Mouse (Mus musculus) G1E (cell line): ENCODE results near the gene Scyl1. TPM values are rescaled to one million over a fixed set of nuclear protein-coding genes. Genes with fewer than 3 reads are reported as not detected.

ENCODE experiments used
- ATAC-seq: 2 replicates; pipeline ENCODE4 v1.8.0; 2016; ENCODE audit warnings: mild to moderate bottlenecking; ENCODE audit not compliant: insufficient number of reproducible peaks, poor library complexity, low FRiP score, severe bottlenecking; ENCODE audit errors: extremely low read depth
- DNase-seq: peaks from one replicate; pipeline ENCODE4 v3.0.0; 2012; ENCODE audit warnings: low spot score
- H3K27me3 ChIP-seq: 2 replicates; pipeline ENCODE4 v1.6.1; 2012; ENCODE audit warnings: mild to moderate bottlenecking, low read length, inconsistent platforms; ENCODE audit not compliant: insufficient read depth
- H3K36me3 ChIP-seq: replicated peaks from 2 replicates; pipeline ENCODE3; 2012; ENCODE audit warnings: mild to moderate bottlenecking, inconsistent platforms
- H3K4me1 ChIP-seq: 2 replicates; pipeline ENCODE4 v1.6.1; 2012; ENCODE audit warnings: low read depth, low read length, inconsistent platforms, mixed read lengths; ENCODE audit not compliant: insufficient read depth
- H3K4me3 ChIP-seq: 2 replicates; pipeline ENCODE4 v1.5.1; 2012; ENCODE audit warnings: low read depth, mild to moderate bottlenecking, inconsistent platforms, low read length, moderate library complexity, mixed read lengths
- H3K9me3 ChIP-seq: replicated peaks from 2 replicates; pipeline ENCODE4 v1.6.1; 2012; ENCODE audit warnings: inconsistent platforms
- CTCF ChIP-seq: IDR thresholded peaks from 2 replicates; pipeline ENCODE4 v1.5.1; 2012; ENCODE audit warnings: low read depth, low read length, inconsistent platforms, mixed read lengths
- GATA1 ChIP-seq: IDR thresholded peaks from 2 replicates; pipeline ENCODE4 v1.6.1; 2012; ENCODE audit warnings: borderline replicate concordance, low read length, inconsistent platforms, mixed read lengths
- GATA2 ChIP-seq: IDR thresholded peaks from 2 replicates; pipeline ENCODE4 v1.6.1; 2012; ENCODE audit warnings: low read depth, low read length, inconsistent platforms, borderline replicate concordance
- POLR2AphosphoS5 ChIP-seq: IDR thresholded peaks from 2 replicates; pipeline ENCODE4 v1.6.1; 2012; ENCODE audit warnings: low read depth, low read length, inconsistent platforms; ENCODE audit not compliant: insufficient replicate concordance
- TAL1 ChIP-seq: conservative IDR thresholded peaks from 2 replicates; pipeline ENCODE4 v1.6.1; 2012; ENCODE audit warnings: low read depth, low read length, inconsistent platforms, mixed read lengths
- polyA plus RNA-seq: library from polyadenylated mRNA; stranded (reverse); fragments of >175 nt; gene quantifications from 2 replicates; pipeline ENCODE4 v1.2.3, GENCODE M21; 2012
- total RNA-seq, 2 experiments: library from RNA; stranded (forward) in 1 of 2; stranded (reverse) in 1 of 2; fragments of 200-1000 nt in 1 of 2; fragments of >200 nt in 1 of 2; fragmentation: Nextera tagmentation in 1 of 2; gene quantifications; 2 replicates each; pipeline ENCODE4 v1.2.3; 2014 to 2017

The Scyl1 gene
- total and polyA plus RNA-seq, 3 experiments = 27.7 to 65.6 (median 40.3) TPM

GRCm38 (mm10) chr19:5787920-5788319 is 16.7 kb upstream of the Scyl1 start:
- TF ChIP-seq TAL1 (no peak), CTCF (no peak), GATA1 (no peak), POLR2AphosphoS5 (no peak), GATA2 (no peak)
- no peaks in the 10 kb centered on the region for H3K9me3 ChIP-seq
- ATAC-seq = no peak

GRCm38 (mm10) chr19:5787128-5787635 is 16.0 kb upstream of the Scyl1 start:
- Histone ChIP-seq H3K36me3 (no peaks in the 10 kb centered on the region), H3K4me3 (no peak overlapping the region)
- no peak for ATAC-seq

More at GRCm38 (mm10) chr19:5787920-5788319, 16.7 kb upstream of the Scyl1 start:
- Histone ChIP-seq H3K27me3 (peaks cover 9% of the 10 kb centered on the region; the same call in 1 of the 2 replicates), H3K4me3 (no peak overlapping the region), H3K36me3 (no peaks in the 10 kb centered on the region), H3K4me1 (peaks cover 27% of the 10 kb centered on the region)
- no peak for DNase-seq

GRCm38 (mm10) chr19:5786441-5787114 is 15.4 kb upstream of the Scyl1 start:
- Histone ChIP-seq H3K9me3 (no peaks in the 10 kb centered on the region), H3K4me1 (peaks cover 26% of the 10 kb centered on the region), H3K36me3 (no peaks in the 10 kb centered on the region), H3K27me3 (peaks cover 9% of the 10 kb centered on the region; the same call in 1 of the 2 replicates), H3K4me3 (no peak overlapping the region; the same call in 1 of the 2 replicates)
- peak; percentile 89 for TF ChIP-seq CTCF
- TF ChIP-seq TAL1 = no peak
- ATAC-seq (peak; percentile 40), DNase-seq (peak; percentile 45)

More at GRCm38 (mm10) chr19:5787128-5787635, 16.0 kb upstream of the Scyl1 start:
- Histone ChIP-seq H3K9me3 (no peaks in the 10 kb centered on the region), H3K4me1 (peaks cover 25% of the 10 kb centered on the region), H3K27me3 (peaks cover 9% of the 10 kb centered on the region; the same call in 1 of the 2 replicates)
- TF ChIP-seq GATA1 (no peak), GATA2 (no peak), CTCF (peak; percentile 72), POLR2AphosphoS5 (no peak), TAL1 (no peak)
- DNase-seq = no peak

GRCm38 (mm10) chr19:5784958-5785577 is 13.8 kb upstream of the Scyl1 start:
- TF ChIP-seq TAL1 = no peak
- TF ChIP-seq CTCF = no peak
- no peak for TF ChIP-seq GATA1
- no peak for TF ChIP-seq POLR2AphosphoS5
- TF ChIP-seq GATA2 = no peak
- H3K36me3 ChIP-seq = no peaks in the 10 kb centered on the region
- DNase-seq (no peak), ATAC-seq (no peak)
- no peak overlapping the region for H3K4me3 ChIP-seq
- no peaks in the 10 kb centered on the region for H3K9me3 ChIP-seq
- H3K27me3 ChIP-seq = peaks cover 11% of the 10 kb centered on the region; the same call in 1 of the 2 replicates
- peaks cover 26% of the 10 kb centered on the region for H3K4me1 ChIP-seq

GRCm38 (mm10) chr19:5782121-5782520 is 10.9 kb upstream of the Scyl1 start:
- no peaks in the 10 kb centered on the region for H3K9me3 ChIP-seq
- no peak overlapping the region for H3K4me3 ChIP-seq
- H3K36me3 ChIP-seq = no peaks in the 10 kb centered on the region
- DNase-seq = no peak
- ATAC-seq = no peak
- TF ChIP-seq GATA2 (no peak), TAL1 (no peak), POLR2AphosphoS5 (no peak), GATA1 (no peak), CTCF (no peak)
- H3K4me1 ChIP-seq = peaks cover 22% of the 10 kb centered on the region
- H3K27me3 ChIP-seq = peaks cover 24% of the 10 kb centered on the region; the same call in 1 of the 2 replicates

- no peak for ATAC-seq
- TF ChIP-seq CTCF (no peak), GATA1 (no peak), TAL1 (no peak), GATA2 (no peak), POLR2AphosphoS5 (no peak)
- peaks cover 17% of the 10 kb centered on the region for H3K4me1 ChIP-seq
- H3K36me3 ChIP-seq = no peaks in the 10 kb centered on the region
- H3K9me3 ChIP-seq = no peaks in the 10 kb centered on the region
- no peak for DNase-seq
- H3K27me3 ChIP-seq = peaks cover 24% of the 10 kb centered on the region; the same call in 1 of the 2 replicates
- H3K4me3 ChIP-seq = no peak overlapping the region
Observed at GRCm38 (mm10) chr19:5781532-5781931, 10.3 kb upstream of the Scyl1 start.
